Mouse (Mus musculus) ES-Bruce4 (cell line): ENCODE measurements around the gene Gapdh. TPM values are rescaled to one million over a fixed set of nuclear protein-coding genes. Genes with fewer than 3 reads are reported as not detected.
A peak's percentile ranks its signal among the peaks of the same experiment; 100 is the strongest.
"Not testable (repeated sequence)": the region's sequence is repeated elsewhere in the genome, so short reads cannot be mapped to it uniquely, and the experiment has no call there.

Experiments
- H3K27ac ChIP-seq: 2 replicates; pipeline ENCODE4 v1.5.1; 2012; ENCODE audit warnings: low read length, inconsistent platforms; ENCODE audit not compliant: insufficient read depth
- H3K27me3 ChIP-seq: 2 replicates; pipeline ENCODE4 v1.6.1; 2012; ENCODE audit warnings: mild to moderate bottlenecking, low read length, inconsistent platforms; ENCODE audit not compliant: control insufficient read depth, poor library complexity, insufficient read depth, severe bottlenecking
- H3K36me3 ChIP-seq: 2 replicates; pipeline ENCODE4 v1.6.1; 2012; ENCODE audit warnings: inconsistent platforms, mild to moderate bottlenecking, low read length, moderate library complexity; ENCODE audit not compliant: control insufficient read depth, poor library complexity, insufficient read depth, severe bottlenecking
- H3K4me1 ChIP-seq: one replicate; pipeline ENCODE4 v1.8.1; 2011; ENCODE audit warnings: low read length; ENCODE audit not compliant: control insufficient read depth, insufficient read depth
- H3K4me3 ChIP-seq: 2 replicates; pipeline ENCODE4 v1.5.1; 2011; ENCODE audit warnings: low read depth, mild to moderate bottlenecking, low read length
- H3K9ac ChIP-seq: 2 replicates; pipeline ENCODE4 v1.6.1; 2012; ENCODE audit warnings: low read depth, mild to moderate bottlenecking, inconsistent platforms; ENCODE audit not compliant: poor library complexity, severe bottlenecking
- H3K9me3 ChIP-seq: replicated peaks from 2 replicates; pipeline ENCODE4 v1.6.1; 2012; ENCODE audit warnings: mild to moderate bottlenecking, low read length, inconsistent platforms; ENCODE audit not compliant: control insufficient read depth, poor library complexity, insufficient read depth, severe bottlenecking
- CTCF ChIP-seq: IDR thresholded peaks from one replicate; pipeline ENCODE4 v1.8.1; 2011; ENCODE audit warnings: low read depth, low read length
- EP300 ChIP-seq: IDR thresholded peaks from 2 replicates; pipeline ENCODE4 v1.6.1; 2011; ENCODE audit warnings: low read depth, low read length; ENCODE audit not compliant: insufficient read depth
- POLR2A ChIP-seq: IDR thresholded peaks from one replicate; pipeline ENCODE4 v1.8.1; 2011; ENCODE audit warnings: low read length; ENCODE audit not compliant: insufficient read depth
- polyA plus RNA-seq: library from polyadenylated mRNA; stranded (reverse); fragments of >200 nt; gene quantifications from 2 replicates; pipeline ENCODE4 v1.2.4, GENCODE M21; 2011; ENCODE audit warnings: low read depth; ENCODE audit not compliant: missing spikeins, insufficient read depth, insufficient read length

Gene Gapdh
- polyA plus RNA-seq, 1 experiment, result 933 TPM

DNA sequence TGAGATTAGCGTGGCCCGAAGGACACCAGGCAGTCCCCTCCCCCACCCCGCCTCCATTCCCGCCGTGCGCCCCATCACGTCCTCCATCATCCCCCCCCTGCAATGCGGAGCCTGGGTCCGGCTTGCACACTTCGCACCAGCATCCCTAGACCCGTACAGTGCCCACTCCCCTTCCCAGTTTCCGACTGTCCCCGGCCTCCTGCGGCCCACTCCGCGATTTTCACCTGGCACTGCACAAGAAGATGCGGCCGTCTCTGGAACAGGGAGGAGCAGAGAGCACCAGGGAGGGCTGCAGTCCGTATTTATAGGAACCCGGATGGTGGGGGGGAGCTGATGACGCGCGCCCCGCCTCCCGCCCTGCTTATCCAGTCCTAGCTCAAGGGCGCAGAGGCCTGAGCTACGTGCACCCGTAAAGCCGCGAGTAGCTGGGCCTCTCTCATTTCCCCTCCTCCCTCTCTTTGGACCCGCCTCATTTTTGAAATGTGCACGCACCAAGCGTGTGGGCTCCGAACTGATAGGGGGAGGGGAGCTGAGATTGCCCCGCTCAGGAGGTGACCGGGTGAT is 857 bp downstream of the Gapdh start:
- H3K36me3 ChIP-seq, result peaks cover 53% of the 10 kb centered on the region

GRCm38 (mm10) chr6:125164672-125165327 is 1.5 kb downstream of the Gapdh start:
- peaks cover 4% of the 10 kb centered on the region for H3K4me1 ChIP-seq
- peak overlapping the region; percentile 87 for H3K9ac ChIP-seq
- H3K27ac ChIP-seq, result peak overlapping the region; percentile 82
- TF ChIP-seq CTCF (no peak), POLR2A (no peak), EP300 (no peak)
- H3K9me3 ChIP-seq, result no peaks in the 10 kb centered on the region
- H3K4me3 ChIP-seq, result peak overlapping the region; percentile 96
- H3K27me3 ChIP-seq, result no peaks in the 10 kb centered on the region
- H3K36me3 ChIP-seq, result peaks cover 47% of the 10 kb centered on the region

More for the DNA sequence above, 857 bp downstream of the Gapdh start:
- Histone ChIP-seq H3K4me1 (peaks cover 4% of the 10 kb centered on the region), H3K27me3 (no peaks in the 10 kb centered on the region), H3K4me3 (peak overlapping the region; percentile 96), H3K27ac (peak overlapping the region; percentile 82), H3K9me3 (no peaks in the 10 kb centered on the region), H3K9ac (peak overlapping the region; percentile 87)
- TF ChIP-seq CTCF (no peak), EP300 (no peak), POLR2A (no peak)

- Histone ChIP-seq H3K36me3 (peaks cover 39% of the 10 kb centered on the region), H3K27ac (peak overlapping the region; percentile 82), H3K4me3 (peak overlapping the region; percentile 96), H3K9me3 (no peaks in the 10 kb centered on the region), H3K9ac (peak overlapping the region; percentile 87), H3K27me3 (no peaks in the 10 kb centered on the region), H3K4me1 (peaks cover 3% of the 10 kb centered on the region)
- TF ChIP-seq EP300, result no peak
- TF ChIP-seq CTCF, result no peak
- TF ChIP-seq POLR2A, result no peak
Observed at GRCm38 (mm10) chr6:125163801-125164657, 2.2 kb downstream of the Gapdh start.

DNA sequence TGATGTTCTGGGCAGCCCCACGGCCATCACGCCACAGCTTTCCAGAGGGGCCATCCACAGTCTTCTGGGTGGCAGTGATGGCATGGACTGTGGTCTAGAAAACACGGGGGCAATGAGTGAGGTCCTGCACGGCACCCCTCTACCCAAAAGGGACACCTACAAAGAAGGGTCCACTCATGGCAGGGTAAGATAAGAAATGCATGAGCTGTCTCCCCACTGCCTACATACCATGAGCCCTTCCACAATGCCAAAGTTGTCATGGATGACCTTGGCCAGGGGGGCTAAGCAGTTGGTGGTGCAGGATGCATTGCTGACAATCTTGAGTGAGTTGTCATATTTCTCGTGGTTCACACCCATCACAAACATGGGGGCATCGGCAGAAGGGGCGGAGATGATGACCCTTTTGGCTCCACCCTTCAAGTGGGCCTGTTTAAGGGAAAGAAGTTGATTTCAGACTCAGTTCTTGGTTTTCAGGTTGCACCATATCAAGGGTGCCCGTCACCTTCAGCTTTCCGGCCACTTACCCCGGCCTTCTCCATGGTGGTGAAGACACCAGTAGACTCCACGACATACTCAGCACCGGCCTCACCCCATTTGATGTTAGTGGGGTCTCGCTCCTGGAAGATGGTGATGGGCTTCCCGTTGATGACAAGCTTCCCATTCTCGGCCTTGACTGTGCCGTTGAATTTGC is 3.5 kb downstream of the Gapdh start:
- H3K27ac ChIP-seq, result peak overlapping the region; percentile 10
- not testable (repeated sequence) for H3K9me3 ChIP-seq, H3K4me1 ChIP-seq, H3K27me3 ChIP-seq, H3K9ac ChIP-seq
- H3K36me3 ChIP-seq, result peaks cover 29% of the 10 kb centered on the region
- peak overlapping the region; percentile 32 for H3K4me3 ChIP-seq

DNA sequence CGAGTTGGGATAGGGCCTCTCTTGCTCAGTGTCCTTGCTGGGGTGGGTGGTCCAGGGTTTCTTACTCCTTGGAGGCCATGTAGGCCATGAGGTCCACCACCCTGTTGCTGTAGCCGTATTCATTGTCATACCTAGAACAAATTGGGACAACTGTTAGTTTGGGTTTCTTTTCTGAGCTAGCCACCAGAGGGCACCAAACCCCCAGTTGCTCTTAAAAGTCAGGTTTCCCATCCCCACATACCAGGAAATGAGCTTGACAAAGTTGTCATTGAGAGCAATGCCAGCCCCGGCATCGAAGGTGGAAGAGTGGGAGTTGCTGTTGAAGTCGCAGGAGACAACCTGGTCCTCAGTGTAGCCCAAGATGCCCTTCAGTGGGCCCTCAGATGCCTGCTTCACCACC is 4.3 kb downstream of the Gapdh start:
- H3K4me3 ChIP-seq, H3K27me3 ChIP-seq, H3K4me1 ChIP-seq, H3K9ac ChIP-seq, H3K9me3 ChIP-seq, H3K27ac ChIP-seq: not testable (repeated sequence)
- peaks cover 25% of the 10 kb centered on the region for H3K36me3 ChIP-seq
